Mouse (Mus musculus): ENCODE data around the gene Rab11fip2. TPM values are rescaled to one million over a fixed set of nuclear protein-coding genes. Genes with fewer than 3 reads are reported as not detected.
A peak's percentile ranks its signal among the peaks of the same experiment; 100 is the strongest.

Rab11fip2 gene
- polyA plus RNA-seq, 1 experiment from 2014 or later, result 4.0 TPM

DNA sequence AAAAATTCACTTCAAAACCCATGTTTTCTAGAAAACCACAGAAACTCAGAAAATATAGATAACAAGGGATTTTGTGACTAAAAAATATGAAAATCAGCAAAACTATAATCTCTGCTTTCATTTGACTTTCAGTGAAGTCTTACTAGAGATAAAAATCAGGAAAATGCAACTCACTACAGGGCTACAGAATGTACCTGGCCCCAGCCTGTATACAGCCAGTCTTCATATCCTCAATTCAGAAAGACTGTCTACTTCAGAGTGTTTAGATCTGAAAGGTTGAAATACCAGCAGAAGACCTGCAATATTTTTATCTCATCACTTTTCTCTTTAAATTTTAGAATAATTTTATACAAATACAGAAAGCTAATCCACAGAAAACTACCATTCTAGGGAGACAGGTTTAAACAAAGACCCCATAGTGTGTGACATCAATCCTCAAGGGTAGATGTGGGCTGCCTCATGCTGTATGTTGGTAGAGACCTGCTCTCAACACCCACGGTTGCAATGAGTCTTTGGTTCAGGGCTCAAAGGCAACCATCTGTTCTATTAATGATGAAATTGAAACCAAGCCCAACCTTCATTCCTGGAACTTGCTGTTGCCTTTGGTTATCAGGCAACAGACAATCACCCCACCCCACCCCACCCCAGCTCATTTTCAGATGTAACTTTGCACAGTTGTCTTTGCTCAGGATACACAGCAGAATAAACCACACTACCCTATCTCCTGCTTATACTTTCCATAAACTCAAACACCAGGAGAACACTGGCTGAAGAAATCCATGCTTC lies 38.0 kb downstream of the Rab11fip2 start:
- Histone ChIP-seq H3K9me3 (no peaks in the 10 kb centered on the region), H3K4me3 (replicated peaks) (no peak overlapping the region), H3K27ac (no peak overlapping the region), H3K27me3 (replicated peaks) (no peaks in the 10 kb centered on the region), H3K4me1 (replicated peaks) (no peaks in the 10 kb centered on the region), H3K4me2 (replicated peaks) (no peak overlapping the region), H3K9ac (no peak overlapping the region), H3K36me3 (no peaks in the 10 kb centered on the region)
- WGBS, result 63% methylated on average over 1 of the region's 1 CpGs
- ATAC-seq, result peak; percentile 53; the same call in 1 of the 2 replicates

DNA sequence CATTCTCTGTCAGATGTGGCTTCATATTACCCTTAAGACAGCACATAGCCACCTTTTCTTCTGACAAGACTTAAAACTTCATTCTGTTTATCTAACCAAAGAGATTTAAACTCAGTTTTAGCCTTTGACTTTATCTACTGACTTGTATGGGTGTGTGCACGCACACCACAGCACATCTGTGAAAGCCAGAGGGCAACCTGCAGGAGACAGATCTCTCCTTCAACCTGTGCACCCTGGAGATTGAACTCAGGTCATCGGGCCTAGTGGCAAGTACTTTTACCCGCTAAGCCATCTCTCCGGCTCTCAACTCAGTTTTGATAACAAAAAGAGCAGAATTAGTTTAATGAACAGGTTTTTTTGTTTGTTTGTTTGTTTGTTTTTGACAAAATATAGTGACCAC lies 43.5 kb downstream of the Rab11fip2 start:
- no peak overlapping the region for H3K27ac ChIP-seq
- H3K4me3 ChIP-seq (replicated peaks), result no peak overlapping the region
- no peaks in the 10 kb centered on the region for H3K9me3 ChIP-seq
- no peak for ATAC-seq
- H3K9ac ChIP-seq, result no peak overlapping the region
- 88% methylated on average over 4 of the region's 4 CpGs for WGBS
- no peaks in the 10 kb centered on the region for H3K27me3 ChIP-seq (replicated peaks)
- H3K4me1 ChIP-seq (replicated peaks), result no peaks in the 10 kb centered on the region
- H3K36me3 ChIP-seq, result no peaks in the 10 kb centered on the region
- H3K4me2 ChIP-seq (replicated peaks), result no peak overlapping the region

DNA sequence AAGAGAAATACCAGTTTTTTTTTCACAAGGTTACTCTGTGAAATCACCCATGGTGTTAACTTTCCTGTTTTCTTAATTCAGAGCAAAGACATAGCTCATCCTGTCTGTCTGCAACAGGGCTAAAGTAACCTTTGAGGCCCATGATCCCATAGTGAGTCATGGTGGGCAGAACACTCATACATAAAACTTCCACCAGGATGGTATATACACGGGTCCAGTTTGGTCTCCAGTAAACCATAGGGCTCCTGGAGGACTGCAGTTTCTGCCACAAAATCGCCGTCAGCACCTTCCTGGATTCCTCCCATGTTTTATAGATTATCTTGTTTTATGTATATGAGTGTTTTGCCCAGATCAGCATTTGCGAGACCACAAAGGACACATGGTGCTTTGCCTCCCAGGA lies 45.2 kb downstream of the Rab11fip2 start:
- no peak overlapping the region for H3K9ac ChIP-seq
- H3K4me3 ChIP-seq (replicated peaks), result no peak overlapping the region
- no peaks in the 10 kb centered on the region for H3K36me3 ChIP-seq
- WGBS, result 86% methylated on average over 4 of the region's 4 CpGs
- no peak overlapping the region for H3K4me2 ChIP-seq (replicated peaks)
- no peak overlapping the region for H3K27ac ChIP-seq
- no peaks in the 10 kb centered on the region for H3K4me1 ChIP-seq (replicated peaks)
- H3K27me3 ChIP-seq (replicated peaks), result no peaks in the 10 kb centered on the region
- ATAC-seq, result no peak
- no peaks in the 10 kb centered on the region for H3K9me3 ChIP-seq

DNA sequence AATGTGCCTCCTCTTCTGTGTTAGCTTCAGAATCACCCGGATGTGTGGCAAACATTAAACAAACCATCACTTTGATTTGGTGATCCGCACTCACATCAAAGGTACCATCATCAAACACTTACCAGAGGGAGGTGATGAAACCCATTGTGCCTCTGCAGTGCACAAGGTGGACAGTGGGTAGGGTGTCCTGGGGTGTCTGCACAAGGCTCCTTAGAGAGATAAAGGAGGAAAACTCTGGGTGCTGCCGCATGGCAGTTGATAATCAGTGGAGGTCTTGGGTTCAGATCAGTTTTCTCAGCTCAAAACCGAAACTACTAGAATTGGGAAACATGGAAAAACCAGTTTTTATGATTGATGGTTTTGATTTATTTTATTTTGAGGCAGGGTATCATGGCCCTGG lies 54.1 kb downstream of the Rab11fip2 start:
- ATAC-seq, result no peak
- WGBS, result 71% methylated on average over 4 of the region's 4 CpGs
- Histone ChIP-seq H3K9me3 (no peaks in the 10 kb centered on the region), H3K36me3 (no peaks in the 10 kb centered on the region), H3K4me2 (replicated peaks) (no peak overlapping the region), H3K4me1 (replicated peaks) (no peaks in the 10 kb centered on the region), H3K27ac (no peak overlapping the region), H3K9ac (no peak overlapping the region), H3K4me3 (replicated peaks) (no peak overlapping the region), H3K27me3 (replicated peaks) (no peaks in the 10 kb centered on the region)

DNA sequence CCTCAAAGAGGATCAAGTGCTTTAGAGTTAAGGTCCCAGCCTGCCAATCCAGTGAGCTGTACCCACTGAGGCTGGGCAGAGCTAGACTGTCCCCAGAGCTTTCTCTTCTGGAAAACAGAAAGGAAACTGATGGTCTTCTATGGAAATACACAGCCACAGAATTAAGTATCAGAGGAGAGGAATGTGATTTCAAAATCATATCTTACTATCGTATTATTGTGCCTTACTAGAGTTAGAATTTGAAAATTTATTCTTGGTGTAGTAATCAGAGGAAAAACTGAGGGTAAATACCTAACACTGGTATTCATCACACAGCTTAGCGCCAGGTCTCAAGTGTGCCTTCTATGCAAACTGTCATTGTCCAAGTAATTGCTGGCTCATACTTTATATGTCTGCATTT lies 54.6 kb downstream of the Rab11fip2 start:
- Histone ChIP-seq H3K9me3 (no peaks in the 10 kb centered on the region), H3K27ac (no peak overlapping the region), H3K4me3 (replicated peaks) (no peak overlapping the region), H3K4me1 (replicated peaks) (no peaks in the 10 kb centered on the region), H3K9ac (no peak overlapping the region), H3K27me3 (replicated peaks) (no peaks in the 10 kb centered on the region), H3K4me2 (replicated peaks) (no peak overlapping the region), H3K36me3 (no peaks in the 10 kb centered on the region)
- WGBS, result 94% methylated on average over 2 of the region's 2 CpGs
- ATAC-seq, result no peak

DNA sequence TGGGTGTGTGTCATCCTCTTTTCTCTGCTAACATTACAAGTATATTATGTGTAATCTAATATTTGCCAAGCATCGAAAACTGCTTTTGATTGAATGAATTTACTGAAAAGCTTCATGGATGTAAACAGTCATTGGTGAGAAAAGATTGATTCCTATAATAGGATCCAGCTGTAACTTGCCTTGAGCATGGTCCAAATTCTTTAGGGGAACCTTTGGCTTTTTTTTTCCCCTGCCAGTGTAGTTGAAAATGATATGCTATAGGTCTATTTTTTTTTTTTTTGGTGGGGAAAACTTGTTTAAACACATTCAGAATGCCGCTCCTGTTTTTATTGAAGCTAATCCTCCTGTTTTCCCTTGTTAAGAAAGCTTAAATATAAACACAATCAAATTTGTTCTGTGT lies 55.6 kb downstream of the Rab11fip2 start:
- H3K4me3 ChIP-seq (replicated peaks), result no peak overlapping the region

DNA sequence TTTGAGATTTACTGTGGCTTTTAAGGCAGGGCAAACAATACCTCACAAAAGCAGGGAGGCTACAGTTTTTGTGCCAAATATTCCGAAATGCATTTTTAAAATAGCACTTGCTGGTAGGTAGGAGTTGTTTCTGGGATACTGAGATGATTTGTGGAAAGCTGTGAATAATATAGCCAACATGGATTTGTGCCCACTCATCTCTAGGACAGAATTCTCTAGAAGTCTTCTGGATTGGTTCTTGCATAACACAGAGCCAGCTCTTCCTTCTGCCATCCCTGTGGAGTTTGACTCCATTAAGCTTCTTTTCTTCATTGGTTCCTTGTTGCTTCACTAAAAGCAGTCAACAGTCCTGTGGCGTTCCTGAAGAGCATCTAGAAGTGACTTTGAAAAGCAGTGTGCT lies 58.2 kb downstream of the Rab11fip2 start:
- Histone ChIP-seq H3K4me3 (replicated peaks) (no peak overlapping the region), H3K27ac (no peak overlapping the region), H3K4me2 (replicated peaks) (no peak overlapping the region), H3K36me3 (no peaks in the 10 kb centered on the region), H3K9me3 (no peaks in the 10 kb centered on the region), H3K27me3 (replicated peaks) (no peaks in the 10 kb centered on the region), H3K9ac (no peak overlapping the region), H3K4me1 (replicated peaks) (no peaks in the 10 kb centered on the region)
- no peak for ATAC-seq
- WGBS, result 79% methylated on average over 2 of the region's 2 CpGs

More for the DNA sequence above, 55.6 kb downstream of the Rab11fip2 start:
- no peak overlapping the region for H3K27ac ChIP-seq
- H3K4me2 ChIP-seq (replicated peaks), result no peak overlapping the region
- no peaks in the 10 kb centered on the region for H3K27me3 ChIP-seq (replicated peaks)
- H3K36me3 ChIP-seq, result no peaks in the 10 kb centered on the region
- no peaks in the 10 kb centered on the region for H3K9me3 ChIP-seq
- H3K9ac ChIP-seq, result no peak overlapping the region
- WGBS, result 60% methylated on average over 2 of the region's 2 CpGs
- no peaks in the 10 kb centered on the region for H3K4me1 ChIP-seq (replicated peaks)
- ATAC-seq, result no peak

DNA sequence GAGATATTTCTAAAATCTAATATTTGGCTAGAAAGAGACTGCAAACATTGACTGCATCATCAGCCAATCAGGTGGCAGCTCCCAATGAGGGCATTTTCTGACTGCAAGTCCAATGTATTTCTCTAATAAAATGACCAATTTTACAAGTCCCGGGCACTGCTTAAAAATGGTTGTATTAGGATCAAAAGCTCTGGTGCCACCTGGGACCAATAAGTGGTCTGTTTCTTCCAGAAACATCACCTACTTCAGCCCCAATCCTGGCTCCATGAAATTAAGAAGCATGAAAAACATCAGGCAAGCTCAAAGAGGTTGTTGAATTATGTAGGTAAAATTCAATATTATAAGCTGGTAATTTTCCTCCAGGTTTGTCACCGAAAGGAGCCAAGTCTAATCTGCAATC lies 66.2 kb downstream of the Rab11fip2 start:
- H3K9me3 ChIP-seq, result no peaks in the 10 kb centered on the region
- ATAC-seq, result no peak
- no peak overlapping the region for H3K9ac ChIP-seq
- H3K4me1 ChIP-seq (replicated peaks), result no peaks in the 10 kb centered on the region
- H3K36me3 ChIP-seq, result no peaks in the 10 kb centered on the region
- H3K27me3 ChIP-seq (replicated peaks), result no peaks in the 10 kb centered on the region
- H3K4me2 ChIP-seq (replicated peaks), result no peak overlapping the region
- no peak overlapping the region for H3K27ac ChIP-seq
- no peak overlapping the region for H3K4me3 ChIP-seq (replicated peaks)
- 97% methylated on average over 2 of the region's 2 CpGs for WGBS

DNA sequence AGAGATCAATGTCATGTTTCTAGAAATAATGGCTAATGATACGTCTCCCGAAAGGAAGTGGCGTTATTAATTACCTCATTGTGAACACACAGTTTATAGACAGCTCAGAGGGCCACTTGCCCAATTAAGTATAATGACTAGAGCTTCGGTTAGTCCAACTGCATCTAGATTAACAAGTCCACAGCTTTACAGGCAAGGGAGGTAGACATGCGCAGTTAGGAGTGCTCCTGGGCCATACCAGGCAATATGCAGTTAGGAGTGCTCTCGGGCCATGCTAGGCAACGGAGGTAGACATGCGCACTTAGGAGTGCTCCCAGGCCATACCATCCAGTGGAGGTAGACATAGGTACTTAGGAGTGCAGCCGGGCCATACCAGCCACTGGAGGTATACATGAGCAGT lies 76.8 kb downstream of the Rab11fip2 start:
- no peak overlapping the region for H3K27ac ChIP-seq
- no peaks in the 10 kb centered on the region for H3K27me3 ChIP-seq (replicated peaks)
- H3K9me3 ChIP-seq, result no peaks in the 10 kb centered on the region
- ATAC-seq, result no peak
- H3K4me3 ChIP-seq (replicated peaks), result no peak overlapping the region
- WGBS, result 86% methylated on average over 9 of the region's 9 CpGs
- no peaks in the 10 kb centered on the region for H3K4me1 ChIP-seq (replicated peaks)
- H3K36me3 ChIP-seq, result no peaks in the 10 kb centered on the region
- H3K9ac ChIP-seq, result no peak overlapping the region
- no peak overlapping the region for H3K4me2 ChIP-seq (replicated peaks)

DNA sequence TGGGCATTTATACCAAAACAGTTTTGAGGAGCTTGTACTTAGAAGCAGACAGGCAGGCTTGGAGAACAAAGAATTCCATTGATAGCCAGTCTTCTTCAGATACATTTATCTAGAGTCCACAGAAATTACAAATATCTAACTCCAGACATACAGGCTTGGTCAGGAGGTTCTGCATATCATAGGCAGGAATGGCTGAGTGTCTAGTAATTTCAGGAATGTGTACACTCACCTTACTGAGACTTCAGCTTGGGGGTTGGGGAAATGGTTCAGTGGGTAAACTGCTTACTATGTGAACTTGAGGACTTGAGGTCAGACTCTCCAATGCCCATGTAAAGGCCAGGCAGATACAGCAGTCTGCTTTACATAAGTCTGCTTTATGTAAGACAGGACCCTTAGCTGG lies 81.0 kb downstream of the Rab11fip2 start:
- ATAC-seq, result no peak
- no peak overlapping the region for H3K9ac ChIP-seq
- H3K27me3 ChIP-seq (replicated peaks), result no peaks in the 10 kb centered on the region
- H3K4me1 ChIP-seq (replicated peaks), result no peaks in the 10 kb centered on the region
- H3K9me3 ChIP-seq, result no peaks in the 10 kb centered on the region
- H3K36me3 ChIP-seq, result no peaks in the 10 kb centered on the region
- H3K27ac ChIP-seq, result no peak overlapping the region
- H3K4me3 ChIP-seq (replicated peaks), result no peak overlapping the region
- no peak overlapping the region for H3K4me2 ChIP-seq (replicated peaks)

DNA sequence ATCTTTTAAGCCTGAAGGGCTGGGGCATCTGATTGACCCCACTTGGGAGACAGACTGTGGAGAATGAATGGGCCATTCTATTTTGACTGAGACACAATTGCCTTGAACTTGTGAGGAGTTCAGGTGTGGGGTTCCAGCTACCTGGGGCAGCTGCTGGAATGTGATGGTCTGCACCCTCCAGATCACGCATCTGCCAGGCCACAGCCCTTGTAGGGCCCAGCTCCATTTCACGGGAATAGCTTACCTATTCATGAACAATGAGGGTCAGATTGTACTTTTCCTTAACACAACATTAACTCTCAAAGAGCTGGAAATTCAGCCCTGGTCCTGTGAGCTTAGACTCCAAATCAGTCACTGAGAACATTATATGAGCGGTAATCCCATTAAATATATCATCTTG lies 82.7 kb downstream of the Rab11fip2 start:
- H3K9ac ChIP-seq, result no peak overlapping the region
- no peaks in the 10 kb centered on the region for H3K9me3 ChIP-seq
- no peaks in the 10 kb centered on the region for H3K36me3 ChIP-seq
- WGBS, result 75% methylated on average over 3 of the region's 3 CpGs
- no peaks in the 10 kb centered on the region for H3K27me3 ChIP-seq (replicated peaks)
- ATAC-seq, result no peak
- no peak overlapping the region for H3K27ac ChIP-seq
- no peaks in the 10 kb centered on the region for H3K4me1 ChIP-seq (replicated peaks)
- H3K4me2 ChIP-seq (replicated peaks), result no peak overlapping the region
- H3K4me3 ChIP-seq (replicated peaks), result no peak overlapping the region

DNA sequence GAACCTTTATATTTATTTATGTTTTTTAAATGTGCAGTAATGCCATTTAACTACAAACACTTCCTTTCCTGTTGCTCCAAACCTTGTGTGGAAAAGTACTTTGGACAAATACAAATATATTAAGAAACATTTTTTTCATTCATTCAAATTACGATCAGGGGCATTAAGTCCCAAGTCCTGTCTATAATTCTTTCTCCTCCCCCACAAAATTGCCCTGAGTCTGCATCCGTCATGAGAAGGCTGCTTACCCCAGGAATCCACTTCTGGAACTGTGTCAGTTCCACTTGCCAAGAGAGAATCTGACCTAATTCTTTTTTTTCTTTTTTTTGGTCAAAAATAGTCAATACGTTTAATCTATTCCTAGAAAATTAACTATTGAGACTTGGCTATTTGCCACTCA lies 90.4 kb downstream of the Rab11fip2 start:
- H3K36me3 ChIP-seq, result no peaks in the 10 kb centered on the region
- WGBS, result 65% methylated on average over 3 of the region's 3 CpGs
- no peak overlapping the region for H3K4me2 ChIP-seq (replicated peaks)
- H3K4me3 ChIP-seq (replicated peaks), result no peak overlapping the region
- no peaks in the 10 kb centered on the region for H3K4me1 ChIP-seq (replicated peaks)
- ATAC-seq, result no peak
- H3K27me3 ChIP-seq (replicated peaks), result no peaks in the 10 kb centered on the region
- H3K9me3 ChIP-seq, result no peaks in the 10 kb centered on the region
- H3K27ac ChIP-seq, result no peak overlapping the region
- H3K9ac ChIP-seq, result no peak overlapping the region
